Mouse (Mus musculus) liver, embryonic 11.5 days (tissue): ENCODE data around the gene Hmx2. TPM values are rescaled to one million over a fixed set of nuclear protein-coding genes. Genes with fewer than 3 reads are reported as not detected.

ENCODE experiments used
- ATAC-seq: fragments of 200-750 bp; cut with Nextera tagmentation; replicated peaks from 2 replicates; pipeline ENCODE4 v1.8.0; 2017; ENCODE audit warnings: moderate number of reproducible peaks, mild to moderate bottlenecking, moderate TSS enrichment, moderate library complexity; ENCODE audit not compliant: low FRiP score
- DNase-seq: peaks from one replicate; pipeline ENCODE4 v3.0.0-alpha.2; 2017; ENCODE audit warnings: low spot score
- H3K27ac ChIP-seq: fragments of 300-500 bp; sonication (generic); 2 replicates; pipeline ENCODE4 v1.5.1; 2014; ENCODE audit warnings: mild to moderate bottlenecking, low read depth, low read length, control low read depth
- H3K27me3 ChIP-seq: fragments of 300-500 bp; sonication (generic); replicated peaks from 2 replicates; pipeline ENCODE4 v1.6.1; 2014; ENCODE audit warnings: low read length, mixed read lengths; ENCODE audit not compliant: control insufficient read depth, insufficient read depth
- H3K36me3 ChIP-seq: fragments of 300-500 bp; sonication (generic); 2 replicates; pipeline ENCODE4 v1.6.1; 2014; ENCODE audit warnings: mild to moderate bottlenecking, low read length, moderate library complexity, mixed read lengths; ENCODE audit not compliant: control insufficient read depth, insufficient read depth
- H3K4me1 ChIP-seq: fragments of 300-500 bp; sonication (generic); replicated peaks from 2 replicates; pipeline ENCODE4 v1.6.1; 2014; ENCODE audit warnings: low read length, mixed read lengths; ENCODE audit not compliant: control insufficient read depth, insufficient read depth
- H3K4me2 ChIP-seq: fragments of 300-500 bp; sonication (generic); 2 replicates; pipeline ENCODE4 v1.6.1; 2014; ENCODE audit warnings: mild to moderate bottlenecking, control low read depth, moderate library complexity
- H3K4me3 ChIP-seq: fragments of 300-500 bp; sonication (generic); 2 replicates; pipeline ENCODE4 v1.5.1; 2014; ENCODE audit warnings: low read depth, low read length, control low read depth
- H3K9ac ChIP-seq: fragments of 300-500 bp; sonication (generic); 2 replicates; pipeline ENCODE4 v1.6.1; 2014; ENCODE audit warnings: low read depth, low read length, control low read depth
- H3K9me3 ChIP-seq: fragments of 300-500 bp; sonication (generic); 2 replicates; pipeline ENCODE4 v1.6.1; 2016; ENCODE audit warnings: low read length, inconsistent platforms, mixed read lengths; ENCODE audit not compliant: control insufficient read depth
- WGBS: fragments of 180-500 bp; shearing (Covaris S2); extraction: QIAGEN DNeasy Blood & Tissue Kit; methylation state at CpG from one replicate; pipeline ENCODE4 v1.1.7; 2014; 5-methylcytosine and 5-hydroxymethylcytosine counted together
- polyA plus RNA-seq: library from polyadenylated mRNA; unstranded; fragments of >200 nt; fragmentation: Nextera tagmentation; extraction: Ambion mirVana; gene quantifications from 2 replicates; pipeline ENCODE4 v1.2.1, GENCODE M21; 2014

Hmx2 gene
- polyA plus RNA-seq, 1 experiment from 2014 or later, result not detected

GRCm38 (mm10) chr7:131554341-131555180, 6.0 kb downstream of the Hmx2 start:
- peak overlapping the region; percentile 56 for H3K4me2 ChIP-seq
- H3K36me3 ChIP-seq, result no peaks in the 10 kb centered on the region
- H3K4me1 ChIP-seq, result peaks cover 4% of the 10 kb centered on the region
- no peak overlapping the region for H3K9ac ChIP-seq
- H3K27me3 ChIP-seq, result peaks cover 90% of the 10 kb centered on the region
- ATAC-seq (no peak), DNase-seq (no peak)
- no peak overlapping the region for H3K27ac ChIP-seq
- peak overlapping the region; percentile 33 for H3K4me3 ChIP-seq
- H3K9me3 ChIP-seq, result no peaks in the 10 kb centered on the region
- WGBS, result 1% methylated on average over 45 of the region's 45 CpGs

GRCm38 (mm10) chr7:131555301-131556081, 6.9 kb downstream of the Hmx2 start:
- DNase-seq, result peak; percentile 61
- WGBS, result 1% methylated on average over 68 of the region's 68 CpGs

GRCm38 (mm10) chr7:131556116-131556515, 7.5 kb downstream of the Hmx2 start:
- no peak overlapping the region for H3K27ac ChIP-seq
- DNase-seq (no peak), ATAC-seq (no peak)
- H3K4me1 ChIP-seq, result peaks cover 6% of the 10 kb centered on the region
- no peaks in the 10 kb centered on the region for H3K36me3 ChIP-seq
- H3K4me2 ChIP-seq, result no peak overlapping the region
- peaks cover 75% of the 10 kb centered on the region for H3K27me3 ChIP-seq
- no peak overlapping the region for H3K4me3 ChIP-seq
- WGBS, result 4% methylated on average over 9 of the region's 9 CpGs
- no peaks in the 10 kb centered on the region for H3K9me3 ChIP-seq
- no peak overlapping the region for H3K9ac ChIP-seq

More at GRCm38 (mm10) chr7:131555301-131556081, 6.9 kb downstream of the Hmx2 start:
- H3K4me2 ChIP-seq, result peak overlapping the region; percentile 27
- peaks cover 4% of the 10 kb centered on the region for H3K4me1 ChIP-seq
- peak overlapping the region; percentile 28 for H3K4me3 ChIP-seq
- H3K36me3 ChIP-seq, result no peaks in the 10 kb centered on the region
- H3K9ac ChIP-seq, result no peak overlapping the region
- peaks cover 81% of the 10 kb centered on the region for H3K27me3 ChIP-seq
- no peak overlapping the region for H3K27ac ChIP-seq
- ATAC-seq, result no peak
- H3K9me3 ChIP-seq, result no peaks in the 10 kb centered on the region

- Histone ChIP-seq H3K9ac (no peak overlapping the region), H3K9me3 (no peaks in the 10 kb centered on the region), H3K4me3 (0 out of 2 replicates have a peak overlapping the region, but pooled peaks have one; percentile 0), H3K27me3 (peaks cover 69% of the 10 kb centered on the region), H3K36me3 (no peaks in the 10 kb centered on the region), H3K4me1 (peaks cover 12% of the 10 kb centered on the region), H3K27ac (no peak overlapping the region), H3K4me2 (0 out of 2 replicates have a peak overlapping the region, but pooled peaks have one; percentile 25)
- ATAC-seq (no peak), DNase-seq (peak; percentile 61)
- 1% methylated on average over 37 of the region's 37 CpGs for WGBS
These were observed 8.1 kb downstream of the Hmx2 start for GRCm38 (mm10) chr7:131556541-131557271.

GRCm38 (mm10) chr7:131557751-131558150, 9.2 kb downstream of the Hmx2 start:
- Histone ChIP-seq H3K27me3 (peaks cover 59% of the 10 kb centered on the region), H3K27ac (no peak overlapping the region), H3K9ac (no peak overlapping the region), H3K4me1 (peaks cover 20% of the 10 kb centered on the region), H3K36me3 (peaks cover 7% of the 10 kb centered on the region; the same call in 1 of the 2 replicates), H3K4me2 (no peak overlapping the region), H3K4me3 (no peak overlapping the region), H3K9me3 (no peaks in the 10 kb centered on the region)
- 33% methylated on average over 2 of the region's 2 CpGs for WGBS
- ATAC-seq (no peak), DNase-seq (no peak)

- Histone ChIP-seq H3K9ac (peak within 1 kb of the TSS; percentile 87), H3K36me3 (peaks cover 25% of the 10 kb centered on the region), H3K27ac (peak within 1 kb of the TSS; percentile 73), H3K27me3 (peaks cover 35% of the 10 kb centered on the region), H3K4me2 (peak within 1 kb of the TSS; percentile 76), H3K4me1 (peaks cover 21% of the 10 kb centered on the region), H3K9me3 (no peaks in the 10 kb centered on the region), H3K4me3 (peak within 1 kb of the TSS; percentile 88)
- WGBS, result under 1% methylated on average over 48 of the region's 51 CpGs
- DNase-seq (peak; percentile 91), ATAC-seq (peak; percentile 90)
These were observed 11.6 kb downstream of the Hmx2 start, which contains the start of gene Bub3 for GRCm38 (mm10) chr7:131559986-131560696. Bub3 (plus strand) TSS chr7:131560222.

- H3K27ac ChIP-seq, result peak overlapping the region; percentile 73
- peaks cover 29% of the 10 kb centered on the region for H3K27me3 ChIP-seq
- ATAC-seq (peak; percentile 54), DNase-seq (no peak)
- peaks cover 26% of the 10 kb centered on the region for H3K36me3 ChIP-seq
- no peaks in the 10 kb centered on the region for H3K9me3 ChIP-seq
- under 1% methylated on average over 14 of the region's 14 CpGs for WGBS
- peak overlapping the region; percentile 76 for H3K4me2 ChIP-seq
- H3K4me1 ChIP-seq, result peaks cover 21% of the 10 kb centered on the region
- H3K9ac ChIP-seq, result peak overlapping the region; percentile 87
- peak overlapping the region; percentile 88 for H3K4me3 ChIP-seq
These were observed 12.1 kb downstream of the Hmx2 start for GRCm38 (mm10) chr7:131560697-131561042.

GRCm38 (mm10) chr7:131575246-131575645, 26.7 kb downstream of the Hmx2 start:
- WGBS, result 75% methylated on average over 6 of the region's 6 CpGs
- H3K27me3 ChIP-seq, result no peaks in the 10 kb centered on the region
- ATAC-seq (no peak), DNase-seq (no peak)
- H3K4me1 ChIP-seq, result no peaks in the 10 kb centered on the region
- H3K36me3 ChIP-seq, result peaks cover 17% of the 10 kb centered on the region
- H3K4me2 ChIP-seq, result no peak overlapping the region
- H3K27ac ChIP-seq, result no peak overlapping the region
- H3K9ac ChIP-seq, result no peak overlapping the region
- H3K4me3 ChIP-seq, result no peak overlapping the region
- no peaks in the 10 kb centered on the region for H3K9me3 ChIP-seq
